Mouse (Mus musculus): Measurements from ENCODE around the gene Wwox.

Gene Wwox

GRCm38 (mm10) chr8:115161520-115161919, 722.1 kb downstream of the Wwox start:
- no peak for DNase-seq (ENCODE audit: low spot score in 2 of 2)

- no peak for DNase-seq (ENCODE audit: low spot score in 2 of 2)
Observed at GRCm38 (mm10) chr8:115164872-115165271, 725.4 kb downstream of the Wwox start.

- DNase-seq (ENCODE audit: low spot score in 2 of 2): no peak
Observed at GRCm38 (mm10) chr8:115173634-115174081, 734.2 kb downstream of the Wwox start.

- DNase-seq (ENCODE audit: low spot score in 2 of 2): no peak
Observed at GRCm38 (mm10) chr8:115185431-115185964, 746.0 kb downstream of the Wwox start.

- no peak for DNase-seq (ENCODE audit: low spot score in 2 of 2)
Observed at GRCm38 (mm10) chr8:115186121-115186811, 746.8 kb downstream of the Wwox start.

- DNase-seq (ENCODE audit: low spot score in 2 of 2): no peak
Observed at GRCm38 (mm10) chr8:115186882-115187281, 747.4 kb downstream of the Wwox start.

- no peak for DNase-seq (ENCODE audit: low spot score in 2 of 2)
Observed at GRCm38 (mm10) chr8:115188446-115188845, 749.0 kb downstream of the Wwox start.

GRCm38 (mm10) chr8:115189836-115190235, 750.4 kb downstream of the Wwox start:
- DNase-seq (ENCODE audit: low spot score in 2 of 2): no peak

- no peak for DNase-seq (ENCODE audit: low spot score in 2 of 2)
Observed at GRCm38 (mm10) chr8:115193767-115194166, 754.3 kb downstream of the Wwox start.

GRCm38 (mm10) chr8:115195334-115195733, 755.9 kb downstream of the Wwox start:
- DNase-seq (ENCODE audit: low spot score in 2 of 2): no peak

GRCm38 (mm10) chr8:115196859-115197258, 757.4 kb downstream of the Wwox start:
- no peak for DNase-seq (ENCODE audit: low spot score in 2 of 2)

GRCm38 (mm10) chr8:115199204-115199603, 759.7 kb downstream of the Wwox start:
- DNase-seq (ENCODE audit: low spot score in 2 of 2): no peak

- no peak for DNase-seq (ENCODE audit: low spot score in 2 of 2)
Observed at GRCm38 (mm10) chr8:115199616-115200150, 760.2 kb downstream of the Wwox start.

- DNase-seq (ENCODE audit: low spot score in 2 of 2): no peak
Observed at GRCm38 (mm10) chr8:115201726-115202125, 762.3 kb downstream of the Wwox start.

GRCm38 (mm10) chr8:115207480-115207879, 768.0 kb downstream of the Wwox start:
- DNase-seq (ENCODE audit: low spot score in 2 of 2): no peak

GRCm38 (mm10) chr8:115208415-115209192, 769.1 kb downstream of the Wwox start:
- DNase-seq (ENCODE audit: low spot score in 2 of 2): no peak

- DNase-seq (ENCODE audit: low spot score in 2 of 2): no peak
Observed at GRCm38 (mm10) chr8:115210014-115210413, 770.6 kb downstream of the Wwox start.

- no peak for DNase-seq (ENCODE audit: low spot score in 2 of 2)
Observed at GRCm38 (mm10) chr8:115213126-115213525, 773.7 kb downstream of the Wwox start.

GRCm38 (mm10) chr8:115214870-115215269, 775.4 kb downstream of the Wwox start:
- DNase-seq (ENCODE audit: low spot score in 2 of 2): no peak

- DNase-seq (ENCODE audit: low spot score in 2 of 2): no peak
Observed at GRCm38 (mm10) chr8:115216801-115217200, 777.3 kb downstream of the Wwox start.

GRCm38 (mm10) chr8:115222545-115222944, 783.1 kb downstream of the Wwox start:
- no peak for DNase-seq (ENCODE audit: low spot score in 2 of 2)

GRCm38 (mm10) chr8:115226781-115227583, 787.5 kb downstream of the Wwox start:
- no peak for DNase-seq (ENCODE audit: low spot score in 2 of 2)

Data from frontal cortex, postnatal 36 days (tissue).